Mouse (Mus musculus) MN1 (cell line): ENCODE results near the gene Cntrl.
A peak's percentile ranks its signal among the peaks of the same experiment; 100 is the strongest.

Source experiments
- DNase-seq: peaks from one replicate; pipeline ENCODE4 v3.0.0-alpha.2; 2016; ENCODE audit warnings: low spot score

The Cntrl gene

DNA sequence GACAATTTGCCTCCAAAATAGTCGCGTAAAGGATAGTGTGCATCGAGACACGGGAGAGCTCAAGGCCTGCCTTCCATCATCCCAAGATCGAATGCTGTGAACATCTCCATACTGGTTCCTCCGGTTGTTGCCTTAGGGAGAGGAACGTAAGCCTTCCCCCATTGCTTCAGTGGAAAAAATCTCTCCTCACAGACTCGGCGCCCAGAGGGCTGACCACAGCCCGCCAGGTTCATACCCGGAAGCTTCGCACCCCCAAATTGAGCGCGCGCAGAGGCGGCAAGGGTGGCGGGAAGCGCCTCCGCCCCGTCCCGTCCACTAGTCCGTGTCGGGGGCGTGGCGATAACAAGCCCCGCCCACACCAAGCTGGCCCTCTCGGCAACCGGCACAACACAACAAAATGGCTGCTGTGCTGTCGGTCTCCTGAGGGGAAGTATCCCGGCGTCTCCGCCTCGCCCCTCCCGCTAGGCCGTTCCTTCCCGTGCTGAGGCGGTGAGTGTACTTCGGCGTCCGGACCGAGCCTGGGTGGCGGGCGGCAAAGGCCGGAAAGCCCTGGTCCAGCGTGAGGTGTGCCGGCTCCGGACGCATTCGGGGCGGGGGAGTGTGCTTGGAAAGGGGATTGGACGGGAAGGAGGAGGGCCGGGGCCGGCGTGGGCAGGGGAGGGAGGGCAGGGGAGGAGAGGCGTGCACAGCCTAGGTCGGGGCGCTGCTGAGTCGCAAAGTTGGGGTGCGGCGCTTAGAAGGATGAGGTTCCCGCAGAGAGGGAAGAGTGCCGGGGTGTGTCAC lies at the start of gene Cntrl:
Gene Cntrl, plus strand, starts transcription at position 352 of the 783 bp plus-strand sequence.
- peak; percentile 95 for DNase-seq

- no peak for DNase-seq
These were observed 49.0 kb upstream of the Cntrl start for GRCm38 (mm10) chr2:35060256-35060655.

DNA sequence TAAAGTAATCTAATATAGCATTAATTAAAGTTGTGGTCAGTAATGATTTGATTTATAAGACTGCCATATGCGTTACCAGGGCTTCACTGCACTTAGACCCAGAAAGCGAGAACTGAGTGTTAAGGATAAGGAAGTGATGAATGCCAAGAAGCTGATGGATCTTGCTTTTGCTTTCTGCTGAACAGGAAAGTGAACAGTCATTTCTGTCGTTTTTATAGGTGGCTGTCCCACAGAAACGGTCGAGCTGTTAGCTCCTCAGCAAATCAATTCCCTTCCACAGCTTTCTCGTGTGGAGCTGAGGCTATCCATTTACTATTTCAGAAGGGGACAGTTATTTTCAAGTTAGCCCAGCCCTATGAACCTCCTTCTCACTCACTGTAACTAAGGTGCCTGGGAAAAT lies 48.4 kb upstream of the Cntrl start:
- no peak for DNase-seq

GRCm38 (mm10) chr2:35061338-35061737 lies 48.0 kb upstream of the Cntrl start, which contains the start of gene Hc:
TSS of gene Hc (minus strand) at chr2:35061438.
- no peak for DNase-seq

DNA sequence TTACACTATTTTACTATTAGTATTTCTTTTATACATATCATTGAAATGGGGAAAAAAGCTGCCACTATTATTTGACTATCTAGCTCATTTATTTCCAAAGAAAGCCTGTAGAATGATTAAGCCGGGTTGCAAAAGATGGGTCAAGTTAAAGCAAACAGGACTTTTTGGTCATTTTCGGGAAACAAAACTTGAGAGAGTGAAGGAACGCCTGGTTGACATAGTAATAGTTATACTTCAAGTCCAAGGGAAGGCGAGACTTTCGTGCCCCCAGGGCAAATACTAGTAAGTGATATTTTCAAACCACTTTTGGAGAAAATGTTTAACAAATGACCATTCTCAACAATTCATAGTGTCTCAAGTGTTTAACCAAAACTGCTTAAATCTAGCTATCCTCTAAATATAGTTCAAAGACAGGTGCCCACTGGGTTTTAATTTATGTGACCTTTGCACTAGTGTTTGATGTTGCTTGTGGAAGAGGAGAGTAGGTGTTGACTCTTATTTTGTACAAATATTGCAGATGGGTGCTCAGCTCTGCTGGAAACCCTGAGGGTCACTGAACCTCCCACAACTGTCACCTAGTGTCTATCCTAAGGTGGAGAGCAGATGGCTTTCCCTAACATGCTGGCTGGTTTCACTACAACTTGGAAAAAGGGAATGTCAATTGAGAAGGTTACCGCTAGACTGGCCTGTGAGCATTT lies 45.8 kb upstream of the Cntrl start:
- no peak for DNase-seq

GRCm38 (mm10) chr2:35066525-35067082 lies 42.7 kb upstream of the Cntrl start:
- DNase-seq = no peak

- DNase-seq = no peak
These were observed 42.2 kb upstream of the Cntrl start for GRCm38 (mm10) chr2:35067117-35067516.

- DNase-seq = no peak
These were observed 40.2 kb upstream of the Cntrl start for GRCm38 (mm10) chr2:35069124-35069523.

DNA sequence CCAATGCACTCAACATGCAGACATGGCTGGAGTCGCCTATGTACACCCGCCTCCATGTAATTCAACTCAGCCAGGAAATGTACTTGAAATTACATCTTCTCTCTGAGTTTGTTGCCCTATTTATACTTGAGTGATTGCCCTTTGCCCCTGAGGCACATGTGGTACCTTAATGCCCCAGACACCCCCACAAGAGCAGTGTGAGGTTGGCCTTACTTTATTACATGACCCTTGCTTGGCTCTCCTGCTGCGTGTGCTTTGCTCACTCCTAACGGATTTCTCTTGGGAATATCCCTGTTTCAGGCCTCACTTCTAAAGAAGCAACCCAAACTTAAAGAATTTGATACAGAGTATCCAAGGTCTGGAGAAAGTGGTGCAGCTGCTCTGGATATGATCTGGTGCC lies 39.0 kb upstream of the Cntrl start:
- DNase-seq = no peak

DNA sequence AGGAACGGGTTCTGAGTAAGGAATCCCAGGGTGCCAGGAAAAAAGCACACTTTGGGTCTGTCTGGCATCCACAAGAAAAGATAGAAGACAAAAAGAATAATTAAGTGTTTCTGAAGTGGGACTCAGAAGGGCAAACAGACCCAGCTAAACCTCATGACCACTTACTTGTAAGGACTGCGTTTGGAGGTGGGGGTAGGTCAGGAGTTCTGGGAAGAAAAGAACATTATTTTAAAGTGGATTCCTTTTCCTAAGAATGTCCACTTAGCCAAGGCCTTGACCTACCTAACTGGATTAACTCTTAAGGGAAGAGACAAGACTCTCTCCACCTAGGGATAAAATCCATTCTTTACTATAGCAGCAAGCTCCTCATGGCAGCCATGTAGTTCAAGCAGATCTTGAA lies 36.7 kb upstream of the Cntrl start:
- DNase-seq = no peak

GRCm38 (mm10) chr2:35074328-35074727 lies 35.0 kb upstream of the Cntrl start:
- no peak for DNase-seq

GRCm38 (mm10) chr2:35079166-35079565 lies 30.1 kb upstream of the Cntrl start:
- no peak for DNase-seq

DNA sequence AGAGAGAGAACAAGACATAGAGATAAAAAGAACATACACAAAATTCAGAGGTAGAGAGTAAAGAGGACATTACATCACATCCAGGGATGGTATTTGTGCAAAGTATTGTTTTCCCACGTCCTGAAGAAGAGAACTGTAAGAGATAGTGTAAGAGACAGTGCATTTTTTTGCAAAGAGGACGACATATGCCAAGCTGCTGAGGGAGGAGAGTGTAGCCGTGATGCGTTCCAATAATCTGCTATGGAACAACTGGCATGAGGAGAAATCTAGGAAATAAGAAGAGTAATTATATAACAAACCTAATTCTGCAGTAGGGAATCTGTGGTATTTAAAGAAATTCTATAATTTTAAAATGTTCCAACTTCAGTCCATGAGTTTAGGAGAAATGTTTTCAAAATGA lies 21.9 kb upstream of the Cntrl start:
- no peak for DNase-seq

DNA sequence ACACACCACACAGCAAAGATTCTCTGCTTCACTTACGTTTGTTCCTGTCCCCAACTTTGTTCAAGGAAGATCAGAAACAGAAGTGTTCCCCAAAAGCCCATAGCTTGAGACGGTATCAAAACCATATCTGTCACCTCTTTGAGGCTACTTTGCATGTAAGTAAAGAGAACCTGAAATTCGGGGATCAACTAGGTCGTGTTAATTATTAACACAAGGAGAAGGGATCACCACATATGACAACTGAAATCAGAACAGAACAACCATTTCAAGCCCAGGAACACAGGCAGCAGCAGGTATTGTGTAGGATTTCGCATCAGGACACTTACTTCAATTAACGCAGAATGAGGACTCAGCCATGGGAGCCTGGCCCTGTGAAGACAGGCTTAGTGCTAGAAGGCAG lies 8.8 kb upstream of the Cntrl start:
- no peak for DNase-seq

DNA sequence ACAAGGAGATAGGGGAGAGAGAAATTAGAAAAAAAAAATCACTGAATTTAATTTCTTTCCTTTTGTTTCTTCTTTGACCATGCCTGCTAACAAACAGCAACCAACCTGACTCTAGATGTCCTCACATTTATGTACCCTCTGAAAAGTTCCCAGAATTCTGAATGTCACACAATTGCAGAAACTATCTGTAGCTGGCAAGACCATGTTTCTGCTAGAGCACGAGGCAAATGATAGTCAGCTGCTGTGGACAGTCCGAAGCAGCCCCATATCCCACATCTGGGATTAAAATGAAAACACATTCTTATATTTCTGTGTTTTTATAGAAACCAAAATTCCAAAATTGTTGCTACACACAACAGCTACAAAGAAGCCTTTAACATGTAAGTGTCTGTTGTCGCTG lies 7.8 kb upstream of the Cntrl start, which contains the start of gene AI182371:
Gene AI182371, minus strand, starts transcription at position 101 of the 400 bp plus-strand sequence.
- no peak for DNase-seq

DNA sequence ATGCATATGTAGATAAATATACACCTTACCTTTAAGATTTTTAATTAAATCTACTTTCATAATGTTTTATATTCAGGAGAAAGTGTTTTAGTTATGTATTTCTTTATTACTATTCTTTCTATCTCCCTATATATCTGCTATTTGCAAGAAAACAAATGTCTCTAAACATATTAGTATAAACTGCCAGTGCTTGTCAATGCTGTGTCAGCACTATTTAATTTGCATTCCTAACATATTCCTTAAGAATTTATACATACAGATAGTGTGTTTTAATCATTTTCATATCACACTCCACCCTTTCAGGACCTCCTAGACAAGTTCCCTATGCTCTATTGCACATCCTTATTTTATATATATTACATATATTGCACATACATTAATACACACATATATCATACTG lies 6.5 kb upstream of the Cntrl start:
- DNase-seq = no peak

DNA sequence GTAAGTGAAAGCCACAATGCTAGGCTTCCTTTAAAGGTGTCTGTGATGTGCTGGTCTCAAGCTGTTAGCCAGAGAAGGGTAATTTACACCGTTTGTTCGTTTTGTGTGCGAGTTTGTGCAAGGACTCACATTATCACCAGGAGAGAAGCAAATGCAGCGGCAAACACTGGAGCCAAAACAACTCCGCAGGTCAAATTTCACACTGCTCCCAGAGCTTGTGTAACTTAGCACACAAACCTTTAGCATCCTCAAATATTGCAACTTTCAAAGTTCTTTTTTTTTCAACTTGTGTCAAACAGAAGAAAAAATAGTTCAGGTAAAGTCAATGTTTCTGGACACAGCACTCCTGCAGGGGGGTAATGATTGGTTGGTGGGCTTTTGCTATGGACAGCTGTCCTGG lies 5.7 kb upstream of the Cntrl start:
- no peak for DNase-seq

DNA sequence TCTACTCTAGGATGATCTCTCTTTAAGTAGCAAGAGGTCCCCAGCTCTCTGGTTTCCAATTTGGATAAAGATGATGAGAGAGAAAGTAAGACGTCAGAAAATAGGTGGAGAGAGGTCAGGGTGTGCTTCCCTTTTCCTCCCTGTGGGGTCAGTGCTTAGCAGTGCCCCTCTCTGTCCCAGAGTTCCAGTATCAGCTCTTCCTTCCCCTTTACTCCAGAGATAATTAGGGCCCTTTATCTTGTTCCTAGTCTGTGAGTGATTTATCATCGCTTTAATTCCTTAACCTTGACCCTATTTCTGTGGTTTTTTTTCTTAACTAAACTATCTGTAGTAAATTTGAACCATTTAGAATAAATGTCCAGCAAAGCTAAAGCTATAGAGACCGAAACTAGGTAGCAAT lies 4.4 kb upstream of the Cntrl start:
- DNase-seq = no peak

- DNase-seq = no peak
These were observed 1.2 kb upstream of the Cntrl start for GRCm38 (mm10) chr2:35107984-35108635.

GRCm38 (mm10) chr2:35108712-35109111 lies 580 bp upstream of the Cntrl start:
- peak; percentile 69 for DNase-seq

DNA sequence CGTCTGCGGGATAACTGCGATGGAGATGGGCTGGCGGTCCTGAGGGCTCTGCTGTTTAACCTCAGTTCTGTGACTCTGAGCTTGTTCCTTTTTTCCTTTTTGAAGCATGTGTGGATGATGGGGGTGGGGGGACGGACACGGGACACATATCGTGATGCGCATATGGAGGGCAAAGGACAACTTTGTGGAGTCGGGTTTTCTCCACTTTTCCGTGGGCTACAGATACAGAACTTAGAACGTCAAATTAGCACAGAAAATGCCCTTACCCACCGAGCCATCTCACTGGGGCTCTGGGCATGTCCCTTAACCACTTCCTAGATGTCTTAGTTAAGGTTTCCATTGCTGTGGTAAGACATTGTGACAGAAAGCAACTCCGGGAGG lies 622 bp downstream of the Cntrl start:
- no peak for DNase-seq

GRCm38 (mm10) chr2:35110521-35110920 lies 1.2 kb downstream of the Cntrl start:
- no peak for DNase-seq

DNA sequence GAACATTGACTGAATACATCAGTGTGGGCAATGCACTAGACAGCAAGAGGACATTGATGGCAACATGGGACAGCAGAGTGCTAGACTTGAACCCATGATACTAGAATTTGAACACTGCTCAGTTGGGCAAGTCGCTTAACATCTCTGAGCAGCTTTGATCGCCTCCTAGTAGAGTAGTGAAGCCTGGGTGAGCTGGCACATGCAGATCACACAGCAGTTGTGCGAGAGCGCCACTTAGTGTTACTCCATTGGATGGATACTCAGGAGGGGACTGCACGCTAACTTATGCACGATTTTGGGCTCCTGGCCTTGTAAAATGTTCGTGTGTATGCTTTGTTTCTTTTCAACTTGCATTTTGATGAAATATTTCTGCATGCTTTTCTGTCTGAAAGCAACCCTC lies 15.4 kb downstream of the Cntrl start:
- DNase-seq = no peak
